Mouse (Mus musculus): Measurements from ENCODE around the gene Cntfr.

Gene Cntfr

GRCm38 (mm10) chr4:41696930-41697841 is at the start of gene Cntfr:
Gene Cntfr (minus strand): TSS chr4:41697089.
- peak; percentile 97 for DNase-seq

GRCm38 (mm10) chr4:41745021-41745420 is 48.1 kb upstream of the Cntfr start:
- DNase-seq = no peak

- DNase-seq = no peak
These were observed 47.2 kb upstream of the Cntfr start for GRCm38 (mm10) chr4:41744131-41744530.

GRCm38 (mm10) chr4:41741158-41741560 is 44.3 kb upstream of the Cntfr start:
- DNase-seq = peak; percentile 100

GRCm38 (mm10) chr4:41740380-41741157 is 43.7 kb upstream of the Cntfr start:
- DNase-seq = peak; percentile 93

- DNase-seq = no peak
These were observed 42.4 kb upstream of the Cntfr start for GRCm38 (mm10) chr4:41739260-41739659.

GRCm38 (mm10) chr4:41738256-41738603 is 41.3 kb upstream of the Cntfr start:
- no peak for DNase-seq

GRCm38 (mm10) chr4:41737602-41738255 is 40.8 kb upstream of the Cntfr start:
- DNase-seq = peak; percentile 96

- DNase-seq = no peak
These were observed 34.3 kb upstream of the Cntfr start, which contains the start of gene Arid3c for GRCm38 (mm10) chr4:41731052-41731765. Gene Arid3c (minus strand): TSS chr4:41731142.

GRCm38 (mm10) chr4:41726826-41727621 is 30.1 kb upstream of the Cntfr start:
- no peak for DNase-seq

- peak; percentile 99 for DNase-seq
These were observed 26.0 kb upstream of the Cntfr start, which contains the start of gene Dctn3 for GRCm38 (mm10) chr4:41722918-41723351. Gene Dctn3 (minus strand): TSS chr4:41723170.

GRCm38 (mm10) chr4:41716834-41717233 is 19.9 kb upstream of the Cntfr start:
- DNase-seq = no peak

GRCm38 (mm10) chr4:41715596-41715995 is 18.7 kb upstream of the Cntfr start:
- no peak for DNase-seq

- DNase-seq = peak; percentile 92
These were observed 18.2 kb upstream of the Cntfr start for GRCm38 (mm10) chr4:41715082-41715481.

GRCm38 (mm10) chr4:41714276-41714675 is 17.4 kb upstream of the Cntfr start:
- DNase-seq = peak; percentile 95

GRCm38 (mm10) chr4:41713197-41714067 is 16.5 kb upstream of the Cntfr start, which contains the start of gene Rpp25l:
Gene Rpp25l (minus strand): TSS chr4:41713534.
- DNase-seq = peak; percentile 99

- DNase-seq = peak; percentile 96
These were observed 15.7 kb upstream of the Cntfr start for GRCm38 (mm10) chr4:41712421-41713196.

GRCm38 (mm10) chr4:41711705-41712375 is 15.0 kb upstream of the Cntfr start:
- no peak for DNase-seq

- DNase-seq = no peak
These were observed 13.3 kb upstream of the Cntfr start for GRCm38 (mm10) chr4:41710229-41710628.

All from heart, adult 11 months (tissue).